Mouse (Mus musculus) spleen, postnatal 14 days (tissue): ENCODE data around the gene Chchd10.

ENCODE experiments used
- DNase-seq, 2 experiments: peaks; one replicate each; pipeline ENCODE4 v3.0.0; 2021 to 2022; ENCODE audit warnings: low spot score in 2 of 2

The Chchd10 gene

DNA sequence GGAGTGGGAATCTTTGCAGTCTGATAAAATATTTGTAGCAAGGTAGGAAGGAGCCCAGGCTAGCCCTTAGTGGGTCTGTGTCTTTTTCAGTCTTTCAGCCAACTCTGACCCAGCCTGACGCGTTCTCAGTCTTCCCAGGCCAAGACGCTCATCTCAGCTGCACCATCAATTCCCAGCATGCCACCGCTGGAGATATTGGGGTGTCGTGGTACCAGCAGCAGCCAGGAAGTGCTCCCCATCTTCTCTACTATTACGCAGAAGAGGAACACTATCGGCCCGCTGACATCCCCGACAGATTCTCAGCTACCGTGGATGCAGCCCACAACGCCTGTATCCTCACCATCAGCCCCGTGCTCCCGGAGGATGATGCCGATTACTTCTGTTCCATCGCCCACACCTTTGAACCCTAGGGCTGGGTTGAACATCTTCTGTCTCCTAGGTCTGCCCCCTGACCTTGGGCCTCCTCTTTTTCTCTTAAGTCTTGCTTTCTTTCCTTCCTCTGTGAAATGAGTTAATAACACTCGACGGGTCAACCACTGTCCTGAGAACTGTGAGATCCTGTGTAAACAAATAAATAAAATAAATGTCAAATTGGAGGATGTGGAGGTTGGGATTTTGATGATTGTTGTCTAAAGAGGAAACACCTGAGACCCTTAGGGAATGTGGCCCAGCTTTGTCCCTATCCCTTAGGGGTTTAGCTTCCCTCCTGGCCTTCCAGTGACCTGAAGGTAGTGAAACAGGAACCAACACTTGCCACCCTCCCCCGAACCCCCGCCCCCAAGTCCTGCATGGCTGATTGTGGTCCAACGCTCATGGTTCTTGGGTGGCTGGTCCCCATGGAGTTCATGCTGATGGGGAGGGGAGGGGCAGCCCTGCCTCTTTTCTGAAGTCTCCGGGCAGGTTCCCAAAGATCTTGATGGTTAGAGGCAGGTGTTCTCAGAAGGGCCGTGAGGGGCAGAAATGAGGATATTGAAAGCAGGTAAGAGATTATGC is 16.4 kb downstream of the Chchd10 start:
- peak in 1 of 2 experiments; percentile 33 for DNase-seq

DNA sequence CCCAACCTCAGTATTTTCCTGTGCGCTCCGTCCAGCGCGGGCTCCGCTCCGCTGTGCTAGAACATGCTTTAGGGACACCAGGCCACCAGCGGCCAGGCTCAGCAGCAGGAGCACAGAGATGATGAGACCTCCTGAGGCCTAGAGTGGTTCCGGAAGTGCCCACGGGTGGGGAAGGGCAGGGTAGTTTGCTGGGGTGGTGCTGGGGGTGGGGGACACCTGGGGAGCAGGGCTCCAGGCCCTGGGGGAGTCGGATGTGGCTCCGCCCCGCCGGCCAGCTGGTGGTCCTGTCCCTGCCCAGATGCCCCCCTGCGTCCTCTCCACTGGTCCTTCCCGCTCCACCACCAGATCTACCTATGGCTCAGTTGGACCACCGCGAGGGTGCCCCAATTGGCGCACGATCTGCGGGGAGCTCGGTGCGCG is 17.9 kb downstream of the Chchd10 start:
- peak in 1 of 2 experiments; percentile 32 for DNase-seq

DNA sequence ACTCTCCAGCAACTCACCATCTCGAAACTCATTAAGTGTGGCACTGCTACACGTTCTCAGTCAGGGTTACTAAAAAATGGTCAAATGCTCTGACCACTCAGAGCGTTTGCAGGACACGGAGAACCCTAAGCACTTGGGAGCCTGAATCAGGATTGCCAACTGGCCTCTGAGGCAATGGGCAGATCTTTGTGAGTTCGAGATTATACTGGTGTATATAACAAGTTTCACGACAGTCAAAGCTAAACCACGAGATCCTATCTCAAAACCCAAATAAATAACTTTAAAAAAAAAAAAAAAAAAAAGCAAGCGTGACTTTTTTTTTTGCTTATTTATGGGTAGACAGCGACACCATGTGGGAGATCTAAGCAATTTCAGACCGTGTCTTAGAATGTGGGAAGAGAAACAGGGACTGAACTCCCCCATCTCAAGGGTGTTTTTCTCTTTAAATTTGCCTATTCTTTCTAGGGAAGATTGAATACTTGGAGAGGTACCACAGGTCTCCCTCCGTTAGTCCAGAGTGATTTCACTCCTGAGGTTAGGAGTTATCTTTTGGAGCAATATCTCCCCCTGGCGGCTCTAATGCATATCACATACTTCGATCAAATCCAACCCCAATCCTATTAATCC is 18.6 kb downstream of the Chchd10 start:
- peak in 1 of 2 experiments; percentile 29 for DNase-seq

DNA sequence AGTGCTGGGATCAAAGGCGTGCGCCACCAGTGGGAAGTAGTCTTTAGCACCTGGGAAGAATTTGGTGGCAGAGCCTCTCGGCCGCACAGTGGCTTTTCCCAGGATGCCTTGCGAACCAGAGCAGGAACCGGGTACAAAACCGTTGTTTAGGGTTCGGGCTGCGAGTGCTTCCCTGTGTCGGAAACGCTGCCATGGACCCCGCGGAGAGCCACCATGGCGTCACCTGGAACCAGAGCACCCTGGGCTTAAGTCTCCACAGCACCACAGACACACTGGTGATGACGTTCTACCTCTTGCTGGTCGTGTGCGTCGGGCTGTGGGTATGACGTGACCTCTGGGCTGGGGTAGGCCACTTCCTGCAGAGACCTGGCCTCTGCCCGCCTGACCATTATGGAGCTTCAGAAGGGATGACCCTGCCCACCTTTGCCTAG is 21.5 kb downstream of the Chchd10 start, which contains the start of gene Gm5134:
Gm5134 (plus strand) TSS at position 134 of the 431 bp plus-strand sequence.
- DNase-seq = no peak

DNA sequence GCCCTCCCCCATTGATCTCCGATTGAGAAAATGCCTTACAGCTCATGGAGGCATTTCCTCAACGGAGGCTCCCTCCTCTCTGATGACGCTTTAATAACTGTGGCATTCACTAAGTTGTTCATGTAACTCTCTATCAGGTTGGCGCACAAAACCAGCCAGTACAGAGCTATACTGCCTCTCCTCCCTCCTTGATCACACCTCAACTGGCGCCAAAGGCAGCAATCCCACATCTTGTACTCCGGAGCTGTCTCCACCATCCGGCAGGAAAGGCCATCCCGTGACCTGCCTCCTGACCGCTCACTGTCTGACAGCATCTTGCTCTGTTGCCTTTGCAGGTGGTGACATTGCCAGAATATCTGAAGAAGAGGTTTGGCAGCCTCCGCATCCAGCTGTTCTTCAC is 40.9 kb downstream of the Chchd10 start:
- no peak for DNase-seq

DNA sequence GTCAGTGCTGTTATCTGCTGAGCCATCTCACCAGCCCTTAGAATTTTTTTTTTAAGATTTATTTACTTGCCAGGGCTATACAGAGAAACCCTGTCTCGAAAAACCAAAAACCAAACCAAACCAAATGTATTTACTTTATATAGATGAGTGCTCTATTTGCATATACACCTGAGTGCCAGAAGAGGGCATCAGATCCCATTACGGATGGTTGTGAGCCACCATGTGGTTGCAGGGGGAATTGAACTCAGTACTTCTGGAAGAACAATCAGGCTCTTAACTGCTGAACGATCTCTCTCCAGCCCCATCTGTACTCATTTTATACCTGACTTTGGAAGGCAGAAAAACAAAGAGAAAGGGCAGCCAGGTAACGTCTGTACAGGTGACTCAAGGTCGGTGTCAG is 42.3 kb downstream of the Chchd10 start:
- no peak for DNase-seq

DNA sequence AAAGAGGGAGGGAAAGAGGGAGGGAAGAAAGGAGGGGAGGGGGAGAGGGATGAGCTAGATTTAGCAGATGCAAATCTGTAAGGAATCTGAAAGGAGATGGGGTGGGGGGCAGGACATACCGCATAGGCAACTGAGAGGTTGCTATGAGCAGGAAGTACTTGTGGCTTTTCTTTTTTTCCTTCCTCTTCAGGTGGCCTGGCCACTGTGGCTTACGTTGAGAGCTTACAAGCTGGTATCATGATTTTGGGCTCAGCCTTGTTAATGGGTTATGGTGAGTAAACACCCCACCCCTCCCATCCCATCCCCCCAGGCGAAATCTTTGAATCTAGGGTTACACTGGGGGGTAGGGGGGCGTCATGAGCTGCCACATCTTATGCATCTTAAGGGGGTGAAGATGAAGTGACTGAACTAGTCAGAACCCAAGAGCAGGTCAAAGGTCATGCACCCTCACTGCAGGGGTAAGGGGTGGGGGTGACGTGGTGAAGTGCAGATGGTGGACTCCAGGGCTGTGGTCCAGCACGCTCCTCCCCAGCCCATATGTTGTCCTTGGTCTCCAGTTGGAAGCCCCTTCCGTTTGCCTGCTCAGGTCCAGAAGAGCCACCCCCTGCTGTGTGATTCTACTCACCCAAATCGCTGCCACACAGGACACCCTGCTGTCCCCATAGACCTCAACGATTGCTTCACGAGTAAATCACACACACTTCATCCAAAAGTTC is 45.3 kb downstream of the Chchd10 start:
- DNase-seq = no peak

DNA sequence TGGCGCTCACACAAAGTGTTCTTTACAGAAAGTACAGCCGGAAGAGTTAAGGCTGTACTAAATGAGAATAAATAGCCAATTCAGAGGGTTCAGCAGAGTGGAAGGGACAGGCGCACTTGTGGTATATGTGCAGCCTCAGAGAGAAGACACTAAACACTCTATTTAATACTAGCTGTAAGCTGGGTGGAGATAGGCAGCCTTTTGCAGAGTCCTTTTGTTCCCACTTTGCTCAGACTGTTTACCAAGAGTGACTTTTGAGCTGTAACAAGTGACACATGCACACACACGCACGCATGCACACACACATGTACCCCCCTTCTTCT is 45.9 kb downstream of the Chchd10 start:
- no peak for DNase-seq

DNA sequence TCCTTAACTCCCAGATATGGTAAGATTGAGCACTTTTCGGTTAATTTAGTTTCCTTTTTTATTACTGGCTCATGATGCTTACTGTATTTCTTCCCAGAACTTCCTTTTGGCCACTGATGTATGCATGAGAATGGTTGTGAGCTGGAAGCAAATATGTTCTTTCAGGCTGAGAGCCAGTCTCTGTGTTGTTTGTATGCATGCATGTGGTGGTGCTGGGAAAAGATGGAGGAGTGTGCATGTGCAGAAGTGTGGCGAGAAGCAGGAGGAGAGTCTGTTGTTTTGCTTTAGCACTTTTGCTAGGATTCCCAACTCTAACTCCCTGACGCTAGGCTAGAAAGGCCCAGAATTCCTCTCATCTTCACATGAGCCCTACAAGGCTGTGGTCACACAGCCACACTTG is 46.5 kb downstream of the Chchd10 start:
- no peak for DNase-seq
